Mouse (Mus musculus) telencephalon, adult 2 months (tissue): ENCODE measurements at regions not wholly inside any gene's neighbourhood (a gene's known extent, or its start where the extent isn't known, plus 50 kb on each side); places are given as distances from the start of the nearest gene placed in this dataset.

Source experiments
- DNase-seq: peaks from one replicate; pipeline ENCODE4 v3.0.0-alpha.2; 2011; ENCODE audit warnings: low read depth, low spot score

DNA sequence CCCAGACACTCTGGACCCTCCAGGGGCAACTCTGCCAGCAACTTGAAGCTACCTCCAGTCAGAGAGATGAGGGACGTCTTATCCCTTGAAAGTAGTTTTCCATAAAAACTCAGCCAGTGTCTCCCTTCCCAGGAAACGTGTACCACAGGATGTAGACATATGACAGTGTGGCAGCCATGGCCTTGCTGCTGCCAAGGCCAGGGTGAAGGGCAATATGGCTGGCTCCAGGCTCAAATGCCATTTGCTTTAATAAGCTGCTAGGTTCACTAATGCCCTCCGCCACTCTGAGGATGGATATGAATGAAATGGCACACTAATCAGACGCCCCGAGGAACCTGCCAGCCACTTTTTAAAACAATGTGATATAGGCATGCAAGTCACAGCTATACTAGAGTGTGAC lies 241.2 kb upstream of the Prox1 start:
- no peak for DNase-seq

DNA sequence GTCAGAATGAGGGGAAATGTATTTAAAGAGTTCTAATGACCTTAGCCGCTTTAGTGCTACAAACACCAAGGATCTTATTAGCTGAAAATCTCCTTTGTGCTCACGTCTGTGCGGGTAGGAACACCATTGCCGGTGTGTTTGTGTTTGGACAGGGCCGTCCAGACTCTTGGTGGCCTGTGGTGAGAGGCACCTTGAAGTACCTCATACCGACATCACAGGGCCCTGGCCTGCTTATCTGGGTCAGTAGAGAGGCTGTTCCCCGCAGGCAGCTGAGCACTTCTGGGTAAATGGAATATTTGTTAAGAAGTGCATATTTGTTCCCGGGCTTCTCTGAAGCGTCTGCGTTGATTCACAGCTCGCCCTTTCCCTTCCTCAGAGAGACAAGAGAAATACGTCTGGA lies 232.8 kb upstream of the Prox1 start:
- DNase-seq = no peak

DNA sequence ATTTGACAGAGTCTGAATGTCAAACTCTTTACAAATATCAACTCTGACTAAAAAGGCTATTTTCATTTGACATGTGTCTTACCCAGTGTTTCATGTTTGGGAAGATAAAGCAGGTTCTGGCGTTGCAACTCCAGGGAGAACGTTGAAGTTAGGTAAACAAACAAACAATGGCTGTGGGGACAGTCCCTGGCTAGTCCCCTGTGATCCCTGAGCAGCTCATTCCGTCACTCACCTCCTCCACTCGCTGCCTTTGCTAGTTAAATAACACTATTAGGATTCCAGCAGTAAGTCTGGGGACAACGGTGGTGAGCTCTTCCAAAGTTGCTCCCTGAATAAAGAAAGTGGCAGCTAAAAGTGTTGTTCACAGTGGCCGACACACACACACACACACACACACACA lies 227.8 kb upstream of the Prox1 start:
- no peak for DNase-seq

DNA sequence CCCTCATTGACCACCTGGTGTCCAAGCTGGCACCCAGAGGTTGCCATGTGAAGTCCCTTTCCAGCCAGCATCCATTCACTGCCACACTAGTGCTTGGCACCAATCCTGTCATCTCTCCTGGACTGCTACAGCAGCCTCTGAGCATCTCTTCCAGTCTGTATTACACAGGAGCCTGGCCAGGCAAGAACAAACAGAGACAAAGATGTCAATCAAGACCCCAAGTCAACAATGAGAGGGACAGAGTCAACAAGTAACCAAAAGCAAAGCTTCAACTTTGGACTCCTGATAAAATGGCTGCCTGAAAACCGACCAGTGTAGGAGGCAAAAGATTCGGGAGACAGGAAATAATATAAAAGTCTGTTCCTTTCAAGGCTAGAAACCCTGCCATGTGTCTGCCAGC lies 227.3 kb upstream of the Prox1 start:
- no peak for DNase-seq

DNA sequence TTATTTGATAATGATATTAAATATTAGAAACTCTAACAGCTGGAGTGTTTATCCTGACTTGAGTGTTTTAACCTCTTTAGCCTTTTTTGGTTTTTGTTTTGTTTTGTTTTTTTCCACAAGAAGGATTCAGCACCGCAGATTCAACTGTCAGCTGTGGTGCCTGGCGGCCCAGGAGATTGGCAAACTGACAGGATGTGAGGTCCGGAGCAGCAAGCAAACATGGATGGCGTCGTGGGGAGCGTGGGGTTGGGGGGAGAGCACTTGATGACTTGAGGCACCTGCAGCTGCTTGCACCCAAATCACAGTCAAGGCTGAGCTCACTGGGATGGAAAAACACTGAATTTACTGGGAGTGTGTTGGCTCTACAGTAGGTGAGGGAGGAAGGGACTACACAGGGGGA lies 222.5 kb upstream of the Prox1 start:
- DNase-seq = no peak

DNA sequence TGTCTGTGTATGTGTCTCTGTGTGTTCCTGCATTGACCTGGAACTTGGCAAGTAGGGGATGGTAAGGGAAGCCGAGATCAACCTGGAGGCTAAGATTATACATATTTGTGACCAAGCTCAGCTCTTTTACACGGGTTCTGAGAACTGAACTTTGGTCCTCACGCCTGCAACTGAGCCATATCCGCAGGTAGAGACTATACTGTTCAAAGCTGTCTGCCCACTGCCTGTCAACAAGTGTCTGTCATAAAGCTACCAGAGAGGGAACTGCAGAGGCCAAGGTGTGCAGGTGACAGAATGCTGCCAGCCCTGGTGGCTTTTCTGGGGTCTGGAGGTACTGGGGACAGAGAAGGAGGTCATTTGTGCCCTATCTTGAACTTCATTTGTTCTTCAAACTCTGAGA lies 218.3 kb upstream of the Prox1 start:
- no peak for DNase-seq

DNA sequence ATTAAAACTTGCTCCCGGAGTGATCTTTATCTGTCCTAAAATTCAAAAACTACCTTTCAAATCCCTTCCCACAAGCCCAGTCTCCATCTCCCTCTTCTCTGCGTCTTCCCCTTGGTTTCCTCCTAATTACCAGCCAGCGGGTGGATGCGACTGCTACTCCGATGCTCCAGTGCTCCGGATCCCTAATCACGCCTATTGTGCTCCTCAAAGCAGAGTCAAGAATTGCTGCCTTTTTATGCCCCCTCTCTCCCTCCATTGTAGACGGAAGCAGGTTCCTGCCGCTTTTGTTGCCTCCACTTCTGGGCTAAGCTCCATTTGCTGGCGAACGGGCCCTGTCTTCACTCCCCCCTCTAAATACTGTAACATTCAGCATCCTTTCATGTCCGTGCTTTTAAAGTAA lies 214.0 kb upstream of the Prox1 start:
- no peak for DNase-seq

DNA sequence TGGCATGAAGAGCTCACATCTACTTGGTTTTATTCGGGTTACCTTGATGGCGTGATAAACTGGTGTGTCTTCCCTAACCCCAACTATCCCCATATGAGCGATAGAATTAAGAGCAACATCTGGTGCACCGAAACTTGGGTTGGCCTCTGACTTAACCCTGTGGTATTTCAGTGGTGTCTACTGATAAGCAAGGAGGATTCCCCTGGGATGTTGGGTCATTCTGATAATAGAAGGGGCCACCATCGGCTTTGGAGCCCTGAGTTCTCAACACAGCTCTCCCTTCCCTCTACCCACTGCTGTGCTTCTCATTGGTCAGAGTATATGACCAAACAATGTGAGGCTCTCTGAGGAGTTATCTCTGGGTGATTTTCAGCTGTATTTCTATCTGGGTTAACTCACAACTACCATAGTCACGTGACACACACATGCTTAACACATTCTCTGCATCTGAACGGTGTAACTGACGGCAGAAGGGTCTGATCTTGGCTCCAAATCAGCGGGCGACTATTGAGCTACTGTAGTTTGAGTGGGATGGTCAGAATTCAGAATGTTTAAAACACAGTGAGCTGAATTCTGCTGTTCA lies 212.8 kb upstream of the Prox1 start:
- DNase-seq = no peak

DNA sequence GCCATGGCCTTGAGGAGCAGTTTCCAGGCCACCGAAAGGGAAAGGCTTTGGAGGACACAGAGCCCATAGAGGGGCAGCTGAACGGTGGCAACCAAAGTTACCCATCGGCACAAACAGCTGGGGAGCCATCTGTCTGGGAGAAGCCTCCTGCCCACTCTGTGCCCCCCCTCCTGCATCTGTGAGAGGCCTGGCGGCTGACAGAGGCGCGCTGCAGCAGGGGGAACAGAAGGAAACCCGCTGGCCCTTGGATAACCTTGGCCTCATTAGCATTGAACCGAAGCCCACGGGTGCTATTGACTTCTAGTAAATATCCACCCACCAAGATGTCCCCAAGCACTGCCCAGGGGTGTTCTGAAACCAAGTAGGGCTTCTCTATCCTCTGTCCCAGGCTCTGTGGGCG lies 209.6 kb upstream of the Prox1 start:
- no peak for DNase-seq

DNA sequence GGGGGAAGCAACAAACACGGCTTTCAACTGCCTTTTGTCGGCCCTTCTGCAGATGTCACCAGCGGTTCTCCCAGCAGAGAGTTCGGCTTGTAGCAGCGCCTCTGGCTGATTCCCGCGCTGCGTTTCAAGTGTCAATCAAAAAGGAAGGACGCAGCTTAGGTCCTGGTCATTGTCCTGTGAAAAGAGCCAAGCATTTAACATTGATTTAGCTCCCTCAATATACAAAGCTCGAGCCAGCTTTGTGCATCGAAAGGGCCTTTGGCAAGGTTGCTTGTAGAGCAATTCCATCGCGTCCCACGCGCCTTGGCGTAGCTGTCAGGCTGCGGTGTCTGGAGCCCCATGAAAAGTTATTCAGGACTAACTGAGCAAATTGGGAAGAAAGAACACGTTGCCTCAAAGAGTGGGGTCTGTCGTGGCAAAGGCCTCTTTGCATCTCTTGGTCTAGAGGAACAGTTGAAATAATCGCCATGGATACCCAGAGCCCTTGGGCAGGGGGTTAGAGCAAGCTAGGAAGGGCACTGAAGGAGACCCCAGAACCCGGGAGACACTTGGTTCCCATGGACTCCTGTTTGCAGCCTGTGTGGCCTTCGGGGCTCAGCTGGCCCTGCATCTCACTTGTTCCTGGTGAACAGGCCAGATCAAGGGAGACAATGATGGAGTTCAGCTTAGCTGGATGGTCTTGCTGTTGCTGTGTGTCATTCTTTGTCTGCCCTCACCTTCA lies 204.8 kb upstream of the Prox1 start:
- no peak for DNase-seq

DNA sequence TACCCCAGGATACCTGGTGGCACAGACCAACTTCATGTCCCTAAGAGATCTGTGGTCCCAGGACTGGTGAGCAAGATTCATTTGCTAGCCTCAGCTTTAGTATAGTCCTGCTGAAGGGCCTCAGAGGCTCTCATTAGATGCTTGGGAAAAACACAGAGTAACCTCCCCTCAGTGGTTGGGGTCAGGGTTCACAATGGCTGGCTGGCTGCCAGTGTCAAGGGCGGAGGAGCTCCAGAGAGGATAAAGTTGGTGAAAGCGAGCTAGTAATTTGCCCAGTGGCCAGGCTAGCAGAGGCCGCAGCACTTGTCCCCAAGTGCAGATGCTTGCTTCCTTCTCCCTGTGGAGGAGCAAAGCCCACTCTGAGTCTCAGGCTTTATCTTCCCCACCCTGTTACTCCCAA lies 203.8 kb upstream of the Prox1 start:
- no peak for DNase-seq

DNA sequence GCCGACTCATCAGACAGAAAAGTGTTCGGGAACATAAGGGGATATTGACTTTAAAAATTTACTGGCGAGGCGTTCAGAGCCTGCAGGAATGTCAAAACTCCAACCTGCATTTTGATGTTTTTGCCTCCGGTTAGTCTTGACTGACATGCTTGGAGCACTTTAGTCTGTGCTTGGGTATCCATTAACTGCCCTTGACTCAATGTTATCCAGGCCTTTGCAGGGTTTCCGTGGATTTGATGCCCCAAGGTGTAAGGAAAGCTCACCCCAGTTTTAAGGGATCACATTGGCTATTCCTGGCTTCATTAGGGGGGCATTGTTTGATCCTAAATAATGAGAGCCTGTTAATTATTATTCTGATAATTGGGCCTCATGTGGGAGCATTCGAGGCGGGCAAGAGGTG lies 196.1 kb upstream of the Prox1 start:
- no peak for DNase-seq

DNA sequence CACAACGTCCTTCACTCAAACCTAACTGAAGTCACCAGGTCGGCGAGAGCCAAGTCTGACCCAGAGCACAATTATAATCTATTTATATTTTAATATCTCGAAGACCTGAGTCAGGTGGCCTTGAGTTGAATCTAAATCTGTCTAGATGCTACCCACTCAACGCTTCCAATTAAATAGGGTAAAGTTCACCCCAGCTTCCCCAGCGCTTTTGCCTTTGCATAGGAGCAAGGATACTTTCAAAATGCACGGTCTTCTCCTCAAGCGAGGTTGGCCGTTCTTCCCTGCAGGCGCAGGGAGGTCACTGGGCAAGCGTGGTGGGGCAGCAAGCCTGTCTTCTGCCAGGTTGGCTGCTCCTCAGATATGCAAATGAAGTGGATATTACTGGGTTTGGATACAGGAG lies 194.6 kb upstream of the Prox1 start:
- DNase-seq = no peak

DNA sequence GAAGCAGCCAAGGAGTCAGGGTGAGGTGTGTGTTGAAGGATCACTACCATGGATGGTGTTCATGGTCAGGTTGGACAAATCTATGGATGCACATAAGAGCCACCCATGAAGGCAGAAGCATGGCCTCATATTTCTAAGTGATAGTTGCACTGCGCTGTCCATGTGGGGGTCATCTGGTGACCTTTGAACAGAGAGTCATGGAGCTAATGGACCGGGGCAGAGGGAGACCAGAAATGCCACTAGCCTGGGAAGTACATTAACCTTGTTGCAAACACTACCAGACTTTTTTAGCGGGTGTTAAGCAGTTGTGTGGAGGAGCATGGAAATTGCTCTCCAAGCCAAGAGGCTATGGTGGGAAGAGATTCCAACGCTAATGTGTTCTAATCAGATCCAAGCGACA lies 190.1 kb upstream of the Prox1 start:
- no peak for DNase-seq

DNA sequence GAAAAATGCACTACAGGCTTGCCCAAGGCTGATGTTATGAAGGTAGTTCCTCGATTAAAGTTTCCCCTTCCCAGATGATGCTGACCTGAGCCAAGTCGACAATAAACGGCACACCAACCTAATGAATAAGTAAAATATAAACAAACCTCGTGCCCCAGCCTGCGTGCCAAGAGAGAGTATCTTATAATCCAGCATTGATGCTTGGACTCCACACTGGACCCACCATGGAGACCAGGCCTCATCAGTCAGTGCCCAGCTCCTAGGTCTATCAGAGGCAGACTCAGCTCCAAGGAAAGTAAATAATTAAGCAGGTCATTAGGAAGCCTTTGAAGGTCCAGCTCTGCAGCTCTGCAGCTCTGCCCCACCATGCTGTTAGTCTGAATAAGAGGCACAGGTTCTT lies 187.3 kb upstream of the Prox1 start:
- no peak for DNase-seq

DNA sequence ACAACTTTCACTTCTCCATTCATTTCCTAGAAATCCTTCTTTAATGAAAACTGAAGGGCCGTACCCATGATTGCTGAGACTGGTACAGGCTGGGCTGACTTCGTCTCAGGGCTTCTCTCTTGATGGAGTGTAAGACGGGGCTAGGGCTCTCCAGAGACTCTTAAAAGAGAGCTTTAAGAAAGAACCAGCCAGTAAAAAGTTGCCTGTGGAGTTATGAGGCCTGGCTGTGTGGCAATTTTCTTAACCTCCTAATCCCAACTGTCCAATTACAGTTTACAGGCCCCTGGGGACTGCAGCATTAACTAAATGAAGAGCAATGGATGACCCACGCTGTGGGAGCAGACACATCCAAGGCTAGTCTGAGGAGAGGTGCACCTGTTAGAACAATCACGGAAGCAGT lies 177.1 kb upstream of the Prox1 start:
- no peak for DNase-seq

DNA sequence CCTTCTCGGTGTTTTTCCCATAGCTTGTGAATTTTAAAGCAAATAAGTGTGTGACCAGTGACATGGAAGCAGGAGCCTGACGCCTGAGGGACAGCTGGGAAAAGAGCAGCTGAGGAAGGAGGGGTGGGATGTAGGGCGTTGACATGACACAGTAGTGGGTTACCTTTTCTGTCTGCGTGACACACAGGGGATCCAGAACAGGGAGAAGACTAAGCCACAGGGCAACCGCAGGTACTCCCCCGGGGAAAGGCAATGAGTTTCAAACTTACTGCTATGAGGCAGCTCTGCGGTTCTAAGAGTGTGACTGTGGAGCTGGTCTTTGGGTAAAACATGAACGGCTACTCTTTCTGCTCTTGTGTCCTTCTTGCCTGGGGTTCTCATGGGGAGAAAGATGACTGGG lies 170.2 kb upstream of the Prox1 start:
- DNase-seq = no peak

DNA sequence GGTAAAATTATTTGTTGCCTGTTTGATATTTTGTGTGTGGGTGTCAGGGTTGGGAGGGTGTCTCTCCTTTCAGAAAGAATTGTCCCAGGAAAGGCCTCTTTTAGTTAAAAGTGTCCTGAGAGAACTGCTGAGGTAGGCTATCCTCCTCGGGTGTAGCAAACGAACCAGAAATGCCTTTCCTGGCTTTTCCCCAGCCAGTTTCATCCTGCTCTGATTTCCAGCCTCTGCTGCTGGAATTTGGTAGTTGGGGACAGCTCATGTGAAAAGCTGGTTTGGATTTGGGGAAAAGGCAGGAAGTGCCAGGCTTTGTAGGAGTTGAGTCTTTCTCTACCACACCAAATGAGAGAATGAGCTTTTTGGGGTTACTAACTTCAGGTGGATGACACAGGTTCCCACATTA lies 164.0 kb upstream of the Prox1 start:
- no peak for DNase-seq

DNA sequence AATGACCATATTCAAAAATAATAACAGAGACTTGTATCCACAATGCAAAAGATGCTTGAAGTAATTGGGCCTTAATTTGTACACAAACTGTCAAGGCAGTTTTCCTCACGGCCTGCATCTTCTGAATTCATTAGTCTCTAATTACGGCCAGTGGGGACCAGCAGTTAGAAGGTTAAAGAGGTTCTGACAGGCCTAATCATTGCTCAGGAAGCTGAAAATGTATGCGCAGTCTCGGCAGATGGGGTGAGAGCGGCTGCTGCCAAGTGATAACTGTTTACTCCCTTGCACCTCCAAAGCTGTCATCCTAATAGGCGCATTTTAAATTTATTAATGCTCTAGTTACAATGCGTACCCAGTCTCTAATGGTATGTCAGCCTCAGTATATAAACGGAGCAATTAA lies 163.5 kb upstream of the Prox1 start:
- DNase-seq = no peak

DNA sequence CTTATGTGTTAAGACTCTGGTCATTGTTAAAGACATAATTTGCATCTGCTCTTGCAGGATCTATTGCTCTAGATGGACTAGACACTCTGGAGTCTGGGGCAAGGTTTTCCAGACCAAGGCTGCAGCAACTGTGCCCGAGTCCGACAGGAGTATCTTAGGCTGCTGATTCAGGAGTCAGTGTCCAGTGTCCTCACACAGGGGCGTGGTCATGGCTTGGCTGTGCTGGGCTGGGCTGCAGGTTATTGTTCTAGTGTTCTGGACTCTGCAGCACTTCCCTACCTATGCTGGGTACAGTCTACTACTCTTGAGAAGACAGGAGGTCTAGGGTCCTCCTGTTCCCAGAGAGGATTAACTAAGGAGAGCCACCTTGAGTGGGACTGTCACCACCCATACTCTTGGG lies 161.5 kb upstream of the Prox1 start:
- DNase-seq = no peak

DNA sequence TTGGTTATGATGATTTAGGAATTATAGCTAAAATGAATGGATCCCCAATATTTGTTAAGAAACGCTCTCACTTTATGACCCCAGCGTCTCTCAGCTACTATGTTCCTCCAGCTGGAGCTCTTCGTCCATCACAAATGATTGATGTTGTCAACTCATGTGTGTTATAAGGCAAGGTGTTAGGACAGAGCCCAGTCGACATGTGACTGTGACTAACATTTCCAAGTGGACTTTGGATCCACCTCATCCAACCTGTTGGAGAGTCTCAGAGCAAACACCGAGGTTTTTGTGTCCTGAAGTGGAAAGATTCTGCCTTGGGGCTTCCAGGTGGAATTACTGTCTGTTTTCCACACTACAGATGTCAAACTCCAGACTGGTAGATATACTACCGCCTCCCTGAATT lies 154.0 kb upstream of the Prox1 start:
- no peak for DNase-seq

DNA sequence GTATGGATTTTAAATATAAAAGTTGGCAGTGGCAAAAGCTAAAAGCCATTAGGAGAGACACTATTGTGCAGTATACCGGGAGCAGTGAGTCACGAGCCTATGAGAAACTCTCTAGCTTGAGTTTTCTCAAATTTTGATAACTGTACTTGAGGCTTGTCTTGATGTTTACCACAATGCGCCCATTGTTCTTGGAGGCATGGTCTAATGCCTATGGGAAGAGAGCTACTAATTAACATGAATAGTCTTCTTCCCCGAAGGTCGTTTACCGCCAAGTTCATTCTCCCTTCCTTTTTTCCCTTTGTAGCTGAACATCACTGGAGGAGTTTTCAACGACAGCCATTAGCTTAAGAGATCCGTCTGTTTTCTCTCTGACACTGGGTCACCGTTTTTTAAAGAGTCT lies 153.2 kb upstream of the Prox1 start:
- no peak for DNase-seq

DNA sequence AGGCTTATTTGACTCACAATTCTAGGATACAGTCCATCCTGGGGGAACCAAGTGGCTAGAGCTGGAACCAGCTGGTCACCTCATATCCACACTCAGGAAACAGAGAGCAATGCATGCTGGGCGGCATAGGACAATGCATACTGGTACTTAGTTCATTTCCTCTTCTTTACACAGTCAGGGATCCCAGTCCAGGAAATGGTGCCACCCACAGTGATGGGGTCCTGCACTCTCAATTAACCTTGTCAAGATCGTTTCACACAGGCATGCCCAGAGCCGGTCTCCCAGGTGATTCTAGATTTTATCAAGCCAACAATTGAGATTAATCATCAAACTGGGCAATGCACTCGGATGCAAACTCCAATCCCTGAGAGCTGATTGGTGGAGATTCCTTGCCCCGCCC lies 145.7 kb upstream of the Prox1 start:
- DNase-seq = no peak

DNA sequence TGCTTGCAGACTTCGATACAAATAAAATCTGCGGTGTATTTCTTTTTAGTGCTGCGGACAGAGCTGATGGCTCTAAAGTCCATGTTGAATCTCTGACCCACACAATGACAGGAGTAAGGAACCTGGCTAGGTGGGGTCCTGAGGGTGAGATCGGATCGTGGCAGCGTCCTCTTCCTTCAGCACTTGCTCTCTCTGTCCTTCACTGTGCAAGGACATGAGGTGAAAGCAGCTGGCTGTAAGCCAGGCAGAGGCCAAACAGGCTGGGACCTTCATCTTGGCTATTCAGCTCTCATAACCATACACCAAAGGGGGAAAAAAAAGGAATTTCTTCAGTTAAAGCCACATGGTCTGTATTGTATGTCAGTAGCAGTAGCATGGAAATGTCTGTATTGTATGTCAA lies 139.3 kb upstream of the Prox1 start:
- DNase-seq = no peak
